Mouse (Mus musculus) midbrain, embryonic 12.5 days (tissue): Measurements from ENCODE around the gene Traip. TPM values are rescaled to one million over a fixed set of nuclear protein-coding genes. Genes with fewer than 3 reads are reported as not detected.

Experiments
- ATAC-seq: fragments of 200-750 bp; cut with Nextera tagmentation; 2 replicates; pipeline ENCODE4 v1.8.0; 2017; ENCODE audit warnings: low read depth, moderate TSS enrichment, moderate library complexity; ENCODE audit not compliant: low FRiP score
- H3K27ac ChIP-seq: fragments of 300-500 bp; sonication (generic); replicated peaks from 2 replicates; pipeline ENCODE4 v1.5.1; 2016; ENCODE audit warnings: mild to moderate bottlenecking
- H3K27me3 ChIP-seq: fragments of 300-500 bp; sonication (generic); 2 replicates; pipeline ENCODE4 v1.6.1; 2016; ENCODE audit warnings: mild to moderate bottlenecking
- H3K36me3 ChIP-seq: fragments of 300-500 bp; sonication (generic); 2 replicates; pipeline ENCODE4 v1.6.1; 2016
- H3K4me1 ChIP-seq: fragments of 300-500 bp; sonication (generic); 2 replicates; pipeline ENCODE4 v1.6.1; 2016
- H3K4me2 ChIP-seq: fragments of 300-500 bp; sonication (generic); replicated peaks from 2 replicates; pipeline ENCODE4 v1.6.1; 2016; ENCODE audit warnings: mild to moderate bottlenecking, moderate library complexity
- H3K4me3 ChIP-seq: fragments of 300-500 bp; sonication (generic); 2 replicates; pipeline ENCODE4 v1.5.1; 2016; ENCODE audit warnings: mild to moderate bottlenecking
- H3K9ac ChIP-seq: fragments of 300-500 bp; sonication (generic); replicated peaks from 2 replicates; pipeline ENCODE4 v1.6.1; 2016; ENCODE audit warnings: mild to moderate bottlenecking, moderate library complexity
- H3K9me3 ChIP-seq: fragments of 300-500 bp; sonication (generic); 2 replicates; pipeline ENCODE4 v1.6.1; 2016; ENCODE audit warnings: mild to moderate bottlenecking
- WGBS: fragments of 180-500 bp; shearing (Covaris S2); methylation state at CpG from one replicate; pipeline ENCODE4 v1.1.7; 2016; 5-methylcytosine and 5-hydroxymethylcytosine counted together
- polyA plus RNA-seq: library from polyadenylated mRNA; unstranded; fragments of >200 nt; fragmentation: Nextera tagmentation; extraction: Ambion mirVana; gene quantifications from 2 replicates; pipeline ENCODE4 v1.2.1, GENCODE M21; 2016

Gene Traip
- polyA plus RNA-seq, 1 experiment from 2014 or later, result 23.3 TPM

DNA sequence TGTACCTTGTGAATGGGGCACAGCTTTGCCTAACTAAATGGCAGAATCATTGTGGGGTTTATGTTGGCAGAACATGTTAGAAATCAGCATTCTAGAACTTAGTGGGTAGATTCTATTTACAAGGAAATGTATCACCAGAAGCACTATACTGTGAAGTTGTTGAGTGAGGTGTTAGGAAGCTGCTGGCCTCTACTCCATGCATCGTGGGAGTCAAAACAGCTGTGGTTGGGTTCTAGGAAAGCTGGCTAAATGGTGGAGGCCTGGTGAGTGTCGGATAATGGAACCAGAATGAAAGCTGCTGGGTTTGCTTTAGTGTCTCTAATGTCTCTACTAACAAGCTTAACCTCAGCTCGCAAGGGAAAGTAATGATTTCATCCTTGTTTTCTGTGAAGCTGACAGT lies 67.2 kb downstream of the Traip start:
- WGBS, result 89% methylated on average over 3 of the region's 3 CpGs
- no peak overlapping the region for H3K9ac ChIP-seq
- no peaks in the 10 kb centered on the region for H3K9me3 ChIP-seq
- H3K27me3 ChIP-seq, result no peaks in the 10 kb centered on the region
- ATAC-seq, result no peak
- H3K4me3 ChIP-seq, result no peak overlapping the region
- H3K27ac ChIP-seq, result no peak overlapping the region
- H3K4me1 ChIP-seq, result no peaks in the 10 kb centered on the region
- H3K4me2 ChIP-seq, result no peak overlapping the region
- peaks cover 18% of the 10 kb centered on the region; the same call in 1 of the 2 replicates for H3K36me3 ChIP-seq

DNA sequence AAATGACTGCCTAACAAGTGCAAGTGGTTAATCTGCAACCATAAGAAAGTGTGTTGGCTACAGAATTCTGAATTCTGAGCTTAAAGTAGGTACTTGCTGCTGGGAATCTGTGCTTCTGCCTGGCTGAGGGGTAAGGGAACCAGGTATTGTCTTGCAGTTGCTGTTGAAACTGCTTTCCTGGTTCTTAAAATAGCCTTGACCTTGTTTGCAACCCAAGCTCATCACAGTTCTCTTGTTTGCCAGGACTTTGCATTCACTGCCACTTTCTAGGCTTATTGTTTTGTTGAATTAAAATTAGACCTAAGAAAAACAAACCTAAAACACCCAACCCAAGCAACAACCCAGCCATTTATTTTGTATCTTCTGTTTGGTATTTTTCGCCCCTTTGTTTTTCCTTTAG lies 70.8 kb downstream of the Traip start:
- H3K9ac ChIP-seq, result no peak overlapping the region
- no peak overlapping the region for H3K4me3 ChIP-seq
- ATAC-seq, result no peak
- no peak overlapping the region for H3K4me2 ChIP-seq
- H3K27me3 ChIP-seq, result no peaks in the 10 kb centered on the region
- H3K9me3 ChIP-seq, result no peaks in the 10 kb centered on the region
- H3K27ac ChIP-seq, result no peak overlapping the region
- WGBS, result 100% methylated on average over 1 of the region's 1 CpGs
- H3K4me1 ChIP-seq, result no peaks in the 10 kb centered on the region
- H3K36me3 ChIP-seq, result peaks cover 27% of the 10 kb centered on the region

Other genes starting within 250 kb of the Traip start
- 30.6 and 33.7 TPM in 2 replicates for gene Sema3f, start 239.7 kb upstream of the Traip start, polyA plus RNA-seq
- 266 and 271 TPM in 2 replicates for gene Rbm5, start 179.1 kb upstream of the Traip start, polyA plus RNA-seq
- gene Rbm6, start 76.9 kb upstream of the Traip start, polyA plus RNA-seq, result 135 and 153 TPM in 2 replicates
- 16.5 and 19.2 TPM in 2 replicates for gene Mon1a, start 62.0 kb upstream of the Traip start, polyA plus RNA-seq
- gene Mst1r, start 43.3 kb upstream of the Traip start, polyA plus RNA-seq, result 1.5 and 2.3 TPM in 2 replicates
- not detected in 2 replicates for gene Actl11, start 21.7 kb upstream of the Traip start, polyA plus RNA-seq
- gene Camkv, start 14.5 kb upstream of the Traip start, polyA plus RNA-seq, result 12.6 and 12.8 TPM in 2 replicates
- gene Uba7, start 25.4 kb downstream of the Traip start, polyA plus RNA-seq, result 5.5 and 8.1 TPM in 2 replicates
- 1.8 and 2.2 TPM in 2 replicates for gene Gm20661, start 32.9 kb downstream of the Traip start, polyA plus RNA-seq
- 16.1 and 24.6 TPM in 2 replicates for gene Inka1, start 35.7 kb downstream of the Traip start, polyA plus RNA-seq
- 2.6 TPM in 2 replicates for gene Cdhr4, start 42.4 kb downstream of the Traip start, polyA plus RNA-seq
- 0.98 TPM in 2 replicates for gene Gm20662, start 46.2 kb downstream of the Traip start, polyA plus RNA-seq
- gene Ip6k1, start 52.4 kb downstream of the Traip start, polyA plus RNA-seq, result 94.2 and 100 TPM in 2 replicates
- gene Gmppb, start 99.1 kb downstream of the Traip start, polyA plus RNA-seq, result 17.3 and 18.2 TPM in 2 replicates
- 3.2 and 4.6 TPM in 2 replicates for gene Amigo3, start 103.0 kb downstream of the Traip start, polyA plus RNA-seq
- gene Mst1, start 130.3 kb downstream of the Traip start, polyA plus RNA-seq, result 0.14 TPM in 1 of 2 replicates, not detected in the other
- gene Rnf123, start 133.2 kb downstream of the Traip start, polyA plus RNA-seq, result 41.2 and 43.4 TPM in 2 replicates
- 63.2 and 70.2 TPM in 2 replicates for gene Apeh, start 144.5 kb downstream of the Traip start, polyA plus RNA-seq
- gene Bsn, start 240.2 kb downstream of the Traip start, polyA plus RNA-seq, result 4.4 and 5.0 TPM in 2 replicates